9 mouse cellular contexts compared by ENCODE assay signal in the genomic region with DNA sequence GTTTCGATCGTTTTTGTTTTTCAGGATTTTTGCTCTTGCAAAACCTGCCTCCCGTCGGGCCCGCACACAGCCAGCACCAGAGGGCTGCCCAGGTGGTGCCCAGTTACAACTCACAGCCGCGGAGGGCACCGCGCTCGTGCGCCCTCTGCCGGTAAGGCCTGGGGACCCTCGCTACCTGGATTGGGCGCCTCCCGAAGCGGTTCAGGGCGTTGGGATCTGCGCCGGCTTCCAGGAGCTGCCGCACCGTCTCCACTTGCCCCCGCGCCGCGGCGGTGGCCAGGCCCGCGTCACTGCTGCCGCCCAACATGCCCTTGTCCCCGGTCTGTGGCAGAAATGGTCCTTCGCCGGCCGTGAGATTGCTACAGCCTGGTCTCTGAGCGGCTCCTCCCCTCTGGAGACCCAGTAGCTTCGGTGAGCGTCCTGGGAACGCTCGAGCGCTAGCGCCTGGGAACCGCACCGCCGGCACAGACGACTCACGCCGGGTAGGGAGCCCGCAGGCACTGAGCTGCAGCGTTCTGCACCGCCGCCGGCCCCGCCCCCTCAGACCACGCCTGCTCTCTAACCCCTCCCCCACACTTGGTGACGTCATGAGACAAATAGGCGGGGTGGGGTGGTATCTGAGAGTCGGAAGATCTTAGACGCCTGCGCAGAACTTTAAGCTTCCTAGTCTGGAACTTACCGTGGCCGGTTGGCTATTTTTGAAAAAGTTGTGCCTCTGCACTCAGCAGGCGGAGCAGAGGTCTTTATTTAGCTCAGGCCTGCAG. TPM values are rescaled to one million over a fixed set of nuclear protein-coding genes. Genes with fewer than 3 reads are reported as not detected.
DNase-seq lines count a peak whose midpoint lies in the region; ATAC-seq and TF ChIP-seq lines count a peak whose summit lies in the region.
"Had no signal": no experiment of that assay in that cellular context is flagged by ENCODE, and none has a peak within 500 bp of the region (broad histone marks: within the 10 kb centered on the region; RNA-seq: fewer than 3 reads in every experiment).

A gene (minus strand): TSS at position 549 of the 764 bp plus-strand sequence.

- intact Hi-C loops in heart, adult 2 months (cut with DNase I), result loop anchor here (1.0 kb wide), 1 partner anchor 44 kb away; no protein-coding TSS in a partner anchor

- no peaks in the 10 kb centered on the region for H3K79me2 ChIP-seq in heart, adult 2 months (replicated peaks; ENCODE audit: control insufficient read depth, insufficient read depth, low read length)

- H3K9me3 ChIP-seq in embryonic facial prominence, embryonic 15.5 days (replicated peaks), result no peaks in the 10 kb centered on the region
- H3K9me3 ChIP-seq in limb, embryonic 11.5 days (ENCODE audit: control insufficient read depth, low read length), result no peaks in the 10 kb centered on the region
- H3K9me3 ChIP-seq in midbrain, embryonic 12.5 days, result no peaks in the 10 kb centered on the region

- under 1% methylated on average over 61 of the region's 61 CpGs for WGBS in embryonic facial prominence, embryonic 15.5 days
- WGBS in heart, adult 2 months, result under 1% methylated on average over 61 of the region's 61 CpGs
- under 1% methylated on average over 61 of the region's 61 CpGs for WGBS in kidney, adult 2 months
- under 1% methylated on average over 61 of the region's 61 CpGs for WGBS in limb, embryonic 11.5 days
- WGBS in midbrain, embryonic 12.5 days, result under 1% methylated on average over 61 of the region's 61 CpGs

- no peaks in the 10 kb centered on the region for H3K36me3 ChIP-seq in embryonic facial prominence, embryonic 15.5 days
- H3K36me3 ChIP-seq in heart, adult 2 months (ENCODE audit: control insufficient read depth, insufficient read depth, low read length), result no peaks in the 10 kb centered on the region
- H3K36me3 ChIP-seq in kidney, adult 2 months (ENCODE audit: control insufficient read depth, insufficient read depth, low read length), result no peaks in the 10 kb centered on the region
- H3K36me3 ChIP-seq in limb, embryonic 11.5 days (ENCODE audit: control insufficient read depth, insufficient read depth, low read length), result no peaks in the 10 kb centered on the region
- no peaks in the 10 kb centered on the region for H3K36me3 ChIP-seq in midbrain, embryonic 12.5 days

- H3K4me2 ChIP-seq in embryonic facial prominence, embryonic 15.5 days (replicated peaks), result peak within 1 kb of the TSS; percentile 94
- H3K4me2 ChIP-seq in limb, embryonic 11.5 days (ENCODE audit: low read depth, severe bottlenecking), result peak within 1 kb of the TSS; percentile 86
- H3K4me2 ChIP-seq in midbrain, embryonic 12.5 days (replicated peaks), result peak within 1 kb of the TSS; percentile 83

- peaks cover 13% of the 10 kb centered on the region for H3K4me1 ChIP-seq in bone marrow macrophage, adult 2 months (ENCODE audit: control insufficient read depth, insufficient read depth, low read length)
- peaks cover 9% of the 10 kb centered on the region for H3K4me1 ChIP-seq in embryonic facial prominence, embryonic 15.5 days
- no peaks in the 10 kb centered on the region for H3K4me1 ChIP-seq in heart, adult 2 months (ENCODE audit: control insufficient read depth, insufficient read depth, low read length)
- no peaks in the 10 kb centered on the region for H3K4me1 ChIP-seq in kidney, adult 2 months (ENCODE audit: control insufficient read depth, insufficient read depth, low read length)
- peaks cover 5% of the 10 kb centered on the region for H3K4me1 ChIP-seq in limb, embryonic 11.5 days (ENCODE audit: control insufficient read depth, insufficient read depth, low read length)
- H3K4me1 ChIP-seq in midbrain, embryonic 12.5 days, result peaks cover 5% of the 10 kb centered on the region

- H3K27ac ChIP-seq in bone marrow macrophage, adult 2 months (ENCODE audit: insufficient read depth, low read depth, low read length), result peak within 1 kb of the TSS; percentile 71
- H3K27ac ChIP-seq in embryonic facial prominence, embryonic 15.5 days (replicated peaks), result peak within 1 kb of the TSS; percentile 60
- peak within 1 kb of the TSS; percentile 68 for H3K27ac ChIP-seq in heart, adult 2 months
- peak within 1 kb of the TSS; percentile 49 for H3K27ac ChIP-seq in kidney, adult 2 months (ENCODE audit: insufficient read depth, low read depth, low read length)
- no peak within 1 kb of the TSS for H3K27ac ChIP-seq in limb, embryonic 11.5 days (replicated peaks; ENCODE audit: low read depth, low read length)
- H3K27ac ChIP-seq in midbrain, embryonic 12.5 days (replicated peaks), result no peak within 1 kb of the TSS

- 0 out of 2 replicates have a peak, but pooled peaks have one; percentile 29 for TF ChIP-seq EP300 in heart, adult 2 months (IDR thresholded peaks at IDR 0.05; ENCODE audit: insufficient read depth, low read depth, low read length)

- ATAC-seq in embryonic facial prominence, embryonic 15.5 days (ENCODE audit: insufficient number of reproducible peaks, low FRiP score, low TSS enrichment, low read depth), result peak; percentile 89
- ATAC-seq in limb, embryonic 11.5 days (ENCODE audit: insufficient number of reproducible peaks, low FRiP score, low TSS enrichment, low read depth), result peak; percentile 84
- peak; percentile 95 for ATAC-seq in midbrain, embryonic 12.5 days (ENCODE audit: low FRiP score, low read depth)

- peak; percentile 79 for TF ChIP-seq CTCF in bone marrow macrophage, adult 2 months (IDR thresholded peaks at IDR 0.05; ENCODE audit: low read depth, low read length)
- TF ChIP-seq CTCF in heart, adult 2 months (IDR thresholded peaks at IDR 0.05), result peak; percentile 90
- peak; percentile 75 for TF ChIP-seq CTCF in kidney, adult 2 months (conservative IDR thresholded peaks at IDR 0.05; ENCODE audit: insufficient read depth, insufficient read length, low read depth, low read length)

- H3K4me3 ChIP-seq in bone marrow macrophage, adult 2 months (ENCODE audit: insufficient read depth, low read length), result peak within 1 kb of the TSS; percentile 89
- peak within 1 kb of the TSS; percentile 53 for H3K4me3 ChIP-seq in embryonic facial prominence, embryonic 15.5 days (replicated peaks)
- peak within 1 kb of the TSS; percentile 69 for H3K4me3 ChIP-seq in heart, adult 2 months
- peak within 1 kb of the TSS; percentile 65 for H3K4me3 ChIP-seq in kidney, adult 2 months (ENCODE audit: insufficient read depth, low read depth, low read length)
- peak within 1 kb of the TSS; percentile 38 for H3K4me3 ChIP-seq in limb, embryonic 11.5 days (ENCODE audit: low read depth, low read length)
- peak within 1 kb of the TSS; percentile 52 for H3K4me3 ChIP-seq in midbrain, embryonic 12.5 days

- TF ChIP-seq POLR2A in bone marrow macrophage, adult 2 months (IDR thresholded peaks at IDR 0.05; ENCODE audit: borderline replicate concordance, low read depth, low read length), result no peak
- TF ChIP-seq POLR2A in heart, adult 2 months (IDR thresholded peaks at IDR 0.05; ENCODE audit: insufficient read depth, low read depth, low read length), result peak; percentile 69
- no peak for TF ChIP-seq POLR2A in kidney, adult 2 months (IDR thresholded peaks at IDR 0.05; ENCODE audit: low read depth, low read length)

- peak; percentile 99 for DNase-seq in 3134 (ENCODE audit: extremely low read depth, insufficient read length, low spot score)
- DNase-seq in heart, adult 2 months, result peak; percentile 93 to 97
- DNase-seq in kidney, adult 2 months, result peak; percentile 95
- DNase-seq in limb, embryonic 11.5 days (ENCODE audit: low spot score), result peak; percentile 86
- DNase-seq in spleen, adult 12 weeks (ENCODE audit: low spot score), result peak; percentile 78

- peak within 1 kb of the TSS; percentile 26 for H3K9ac ChIP-seq in embryonic facial prominence, embryonic 15.5 days
- H3K9ac ChIP-seq in heart, adult 2 months (ENCODE audit: low read depth, low read length), result peak within 1 kb of the TSS; percentile 62
- no peak within 1 kb of the TSS for H3K9ac ChIP-seq in limb, embryonic 11.5 days (ENCODE audit: low read length)
- H3K9ac ChIP-seq in midbrain, embryonic 12.5 days (replicated peaks), result peak within 1 kb of the TSS; percentile 41

- H3K27me3 ChIP-seq in embryonic facial prominence, embryonic 15.5 days, result peaks cover 79% of the 10 kb centered on the region
- H3K27me3 ChIP-seq in heart, adult 2 months (ENCODE audit: control insufficient read depth, insufficient read depth, low read length), result peaks cover 8% of the 10 kb centered on the region
- H3K27me3 ChIP-seq in kidney, adult 2 months (replicated peaks; ENCODE audit: control insufficient read depth, insufficient read depth, low read length), result peaks cover 4% of the 10 kb centered on the region
- H3K27me3 ChIP-seq in limb, embryonic 11.5 days (ENCODE audit: control insufficient read depth, insufficient read depth, low read length), result peaks cover 64% of the 10 kb centered on the region
- peaks cover 72% of the 10 kb centered on the region for H3K27me3 ChIP-seq in midbrain, embryonic 12.5 days

RNA-seq across cellular contexts. Expression of the gene that starts here (rescaled TPM):
- not detected in 2 replicates for polyA plus RNA-seq in bone marrow macrophage, adult 2 months (2012; ENCODE audit: insufficient read depth, insufficient read length, missing spikeins)
- polyA plus RNA-seq in embryonic facial prominence, embryonic 15.5 days (2015; fragmentation: Nextera tagmentation; extraction: Ambion mirVana), result 6.4 and 6.5 TPM in 2 replicates
- total RNA-seq in heart, adult 2 months (2021), result under 1 TPM; 0.39 to 0.59 TPM
- polyA plus RNA-seq in heart, adult 2 months (2012; rRNA removed), result 0.53 and 0.94 TPM in 2 replicates
- polyA plus RNA-seq in kidney, adult 2 months (2012; rRNA removed), result 5.1 and 7.2 TPM in 2 replicates
- 0.65 and 1.2 TPM in 2 replicates for polyA plus RNA-seq in limb, embryonic 11.5 days (2014; fragmentation: Nextera tagmentation; extraction: Ambion mirVana)
- 0.33 and 0.79 TPM in 2 replicates for polyA plus RNA-seq in midbrain, embryonic 12.5 days (2016; fragmentation: Nextera tagmentation; extraction: Ambion mirVana)
- polyA plus RNA-seq: C2C12 had no signal

Comparison
In these comparisons a context has a peak if more than half of its experiments do, and no peak if none do; other contexts are left out.
1. Peak in DNase-seq, H3K4me3 ChIP-seq, H3K27ac ChIP-seq and H3K9ac ChIP-seq in heart, adult 2 months; RNA of the gene not detected or under 1 TPM.
2. Peak in ATAC-seq, H3K4me3 ChIP-seq, H3K9ac ChIP-seq and H3K4me2 ChIP-seq in midbrain, embryonic 12.5 days; RNA of the gene not detected or under 1 TPM.
3. H3K27ac ChIP-seq: peak in bone marrow macrophage, adult 2 months (single experiment), embryonic facial prominence, embryonic 15.5 days (single experiment) and kidney, adult 2 months (single experiment); none in limb, embryonic 11.5 days (single experiment) and midbrain, embryonic 12.5 days (single experiment).
4. H3K4me3 ChIP-seq: peak in every context shown above with its lines; median percentile 89 in bone marrow macrophage, adult 2 months; 69 in heart, adult 2 months; 65 in kidney, adult 2 months; 53 in embryonic facial prominence, embryonic 15.5 days; 52 in midbrain, embryonic 12.5 days; 38 in limb, embryonic 11.5 days.
5. Peak in every context shown above with its lines, with median percentiles within 50 percentile points of each other: DNase-seq, CTCF ChIP-seq, ATAC-seq and H3K4me2 ChIP-seq.